Mouse (Mus musculus): ENCODE data around the gene Rbp1. TPM values are rescaled to one million over a fixed set of nuclear protein-coding genes. Genes with fewer than 3 reads are reported as not detected.

Gene Rbp1
- total and polyA plus RNA-seq, 3 experiments: 0.08 to 0.21 TPM; not detected in 1

DNA sequence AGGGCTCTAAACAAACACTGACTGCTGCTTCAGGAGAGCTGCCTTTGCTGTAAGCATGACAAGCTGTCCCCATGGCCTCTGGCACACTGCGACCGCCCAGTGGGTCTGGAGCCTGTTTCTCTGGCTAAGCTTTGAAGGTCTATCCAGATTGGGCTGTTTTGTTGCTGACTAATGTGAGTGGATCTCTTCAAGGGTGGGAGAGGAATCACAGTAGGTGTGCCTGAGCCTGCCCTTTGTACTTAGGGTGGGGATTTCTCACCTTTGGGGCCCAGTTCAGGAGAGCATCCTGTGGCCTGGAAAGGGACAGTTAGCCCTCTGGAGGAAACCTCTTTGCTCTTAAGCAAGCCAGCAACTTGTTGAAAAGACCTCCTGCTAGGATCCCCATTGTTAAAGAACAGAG lies 10.3 kb downstream of the Rbp1 start:
- no peak for DNase-seq (ENCODE audit: low read depth, low spot score)
- Histone ChIP-seq H3K9me3 (replicated peaks; ENCODE audit: insufficient read depth, low read length) (no peaks in the 10 kb centered on the region), H3K27me3 (ENCODE audit: control insufficient read depth in 1 of 2, insufficient read depth in 2 of 2, low read length in 2 of 2) (no peaks in the 10 kb centered on the region), H3K36me3 (ENCODE audit: control insufficient read depth in 1 of 2, insufficient read depth in 2 of 2, low read length in 2 of 2) (no peaks in the 10 kb centered on the region), H3K79me2 (ENCODE audit: control insufficient read depth, insufficient read depth, low read length, poor library complexity) (no peaks in the 10 kb centered on the region), H3K4me1 (ENCODE audit: control insufficient read depth in 1 of 2, insufficient read depth in 2 of 2, low read length in 2 of 2) (no peaks in the 10 kb centered on the region), H3K4me3 (ENCODE audit: control insufficient read depth in 1 of 2, insufficient read depth in 1 of 2, low read depth in 2 of 2, low read length in 2 of 2) (no peak overlapping the region), H3K27ac (ENCODE audit: control insufficient read depth, low read depth, low read length) (no peak overlapping the region), H3K9ac (ENCODE audit: control insufficient read depth, low read depth, low read length, poor library complexity, severe bottlenecking) (no peak overlapping the region)
- no peak for TF ChIP-seq MAZ (IDR thresholded peaks at IDR 0.05; ENCODE audit: low read depth, low read length)
- no peak for TF ChIP-seq ZC3H11A (IDR thresholded peaks at IDR 0.05; ENCODE audit: low read depth, low read length)
- no peak for TF ChIP-seq RAD21 (IDR thresholded peaks at IDR 0.05; ENCODE audit: low read depth, low read length)
- no peak for TF ChIP-seq POLR2AphosphoS2 (IDR thresholded peaks at IDR 0.05; ENCODE audit: low read length)
- no peak for TF ChIP-seq NELFE (IDR thresholded peaks at IDR 0.05; ENCODE audit: low read depth, low read length)
- no peak for TF ChIP-seq POLR2A (IDR thresholded peaks at IDR 0.05; ENCODE audit: control insufficient read depth in 1 of 2, insufficient read depth in 1 of 2, low read depth in 1 of 2, low read length in 2 of 2, poor library complexity in 1 of 2)
- TF ChIP-seq TCF12 (IDR thresholded peaks at IDR 0.05; ENCODE audit: low read depth, low read length): no peak

GRCm38 (mm10) chr9:98433956-98434588 lies 11.3 kb downstream of the Rbp1 start:
- no peaks in the 10 kb centered on the region for H3K79me2 ChIP-seq (ENCODE audit: control insufficient read depth, insufficient read depth, low read length, poor library complexity)
- no peak overlapping the region for H3K27ac ChIP-seq (ENCODE audit: control insufficient read depth, low read depth, low read length)
- H3K4me3 ChIP-seq (ENCODE audit: control insufficient read depth in 1 of 2, insufficient read depth in 1 of 2, low read depth in 2 of 2, low read length in 2 of 2): no peak overlapping the region
- H3K4me1 ChIP-seq (ENCODE audit: control insufficient read depth in 1 of 2, insufficient read depth in 2 of 2, low read length in 2 of 2): no peaks in the 10 kb centered on the region
- TF ChIP-seq ZKSCAN1 (IDR thresholded peaks at IDR 0.05; ENCODE audit: low read depth, low read length): no peak
- TF ChIP-seq MXI1 (IDR thresholded peaks at IDR 0.05; ENCODE audit: low read depth, low read length): no peak
- TF ChIP-seq CHD2 (IDR thresholded peaks at IDR 0.05; ENCODE audit: low read length): no peak
- TF ChIP-seq MAFK (IDR thresholded peaks at IDR 0.05; ENCODE audit: borderline replicate concordance, low read depth, low read length): no peak
- TF ChIP-seq POLR2A (IDR thresholded peaks at IDR 0.05; ENCODE audit: control insufficient read depth in 1 of 2, insufficient read depth in 1 of 2, low read depth in 1 of 2, low read length in 2 of 2, poor library complexity in 1 of 2): no peak
- no peak for TF ChIP-seq USF1 (IDR thresholded peaks at IDR 0.05; ENCODE audit: low read depth, low read length)
- TF ChIP-seq SMC3 (IDR thresholded peaks at IDR 0.05; ENCODE audit: low read depth, low read length): no peak
- TF ChIP-seq EP300 (IDR thresholded peaks at IDR 0.05; ENCODE audit: low read depth in 1 of 2, low read length in 2 of 2): no peak
- no peak for TF ChIP-seq POLR2AphosphoS5 (IDR thresholded peaks at IDR 0.05; ENCODE audit: borderline replicate concordance, low read depth, low read length)
- no peak for TF ChIP-seq GATA1 (IDR thresholded peaks at IDR 0.05; ENCODE audit: low read depth, low read length)
- no peak for TF ChIP-seq MYC (IDR thresholded peaks at IDR 0.05; ENCODE audit: low read depth, low read length)
- TF ChIP-seq NRF1 (IDR thresholded peaks at IDR 0.05; ENCODE audit: insufficient read depth, low read depth, low read length, poor library complexity, severe bottlenecking): no peak
- TF ChIP-seq CTCF (IDR thresholded peaks at IDR 0.05 in 2 of 3, conservative IDR thresholded peaks at IDR 0.05 in 1 of 3; ENCODE audit: control insufficient read depth in 1 of 3, insufficient read depth in 1 of 3, low read depth in 2 of 3, low read length in 3 of 3, poor library complexity in 1 of 3, severe bottlenecking in 1 of 3): no peak
- no peak for TF ChIP-seq USF2 (IDR thresholded peaks at IDR 0.05; ENCODE audit: borderline replicate concordance in 1 of 2, insufficient read depth in 1 of 2, low read depth in 1 of 2, low read length in 2 of 2)
- no peak for DNase-seq (ENCODE audit: low read depth, low spot score)
- H3K36me3 ChIP-seq (ENCODE audit: control insufficient read depth in 1 of 2, insufficient read depth in 2 of 2, low read length in 2 of 2): no peaks in the 10 kb centered on the region
- H3K9ac ChIP-seq (ENCODE audit: control insufficient read depth, low read depth, low read length, poor library complexity, severe bottlenecking): no peak overlapping the region
- H3K9me3 ChIP-seq (replicated peaks; ENCODE audit: insufficient read depth, low read length): no peaks in the 10 kb centered on the region
- H3K27me3 ChIP-seq (ENCODE audit: control insufficient read depth in 1 of 2, insufficient read depth in 2 of 2, low read length in 2 of 2): no peaks in the 10 kb centered on the region

Measured in MEL (cell line).